Mouse (Mus musculus): ENCODE measurements around the gene Rps6kc1. TPM values are rescaled to one million over a fixed set of nuclear protein-coding genes. Genes with fewer than 3 reads are reported as not detected.

Rps6kc1 gene
- total RNA-seq, 2 experiments from 2014 or later, result 13.3 to 14.8 TPM

GRCm38 (mm10) chr1:190846956-190847355 is 64.6 kb downstream of the Rps6kc1 start:
- intact Hi-C loops (cut with DNase I; ENCODE audit: low total_unique reads), result no loop called here
- no peak for DNase-seq

- DNase-seq, result no peak
- intact Hi-C loops (cut with DNase I; ENCODE audit: low total_unique reads), result no loop called here
These were observed 65.4 kb downstream of the Rps6kc1 start for GRCm38 (mm10) chr1:190846074-190846730.

DNA sequence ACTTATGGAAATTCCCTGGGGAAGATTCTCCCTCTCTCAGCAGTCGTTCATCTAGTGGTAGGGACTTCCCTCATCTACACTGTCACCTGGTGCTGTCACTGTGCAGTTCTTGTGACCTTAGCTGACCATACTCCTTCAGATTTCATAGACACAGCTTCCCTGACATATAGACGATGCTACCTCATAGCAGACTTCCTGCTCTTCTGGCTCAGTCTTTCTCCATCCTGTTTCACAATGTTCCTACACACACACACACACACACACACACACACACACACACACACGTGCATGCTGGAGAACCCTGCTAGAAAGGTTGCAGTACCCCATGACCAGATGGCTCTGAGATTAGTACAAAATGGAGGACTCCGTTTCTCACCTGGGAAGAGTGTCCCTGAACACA is 66.2 kb downstream of the Rps6kc1 start:
- no peak for DNase-seq
- intact Hi-C loops (cut with DNase I; ENCODE audit: low total_unique reads), result no loop called here

GRCm38 (mm10) chr1:190844356-190844755 is 67.2 kb downstream of the Rps6kc1 start:
- intact Hi-C loops (cut with DNase I; ENCODE audit: low total_unique reads), result no loop called here
- no peak for DNase-seq

- DNase-seq, result no peak
- intact Hi-C loops (cut with DNase I; ENCODE audit: low total_unique reads), result loop anchor here (10.0 kb wide), 1 partner anchor 239 kb away; no protein-coding TSS in a partner anchor
These were observed 75.5 kb downstream of the Rps6kc1 start for GRCm38 (mm10) chr1:190836046-190836445.

DNA sequence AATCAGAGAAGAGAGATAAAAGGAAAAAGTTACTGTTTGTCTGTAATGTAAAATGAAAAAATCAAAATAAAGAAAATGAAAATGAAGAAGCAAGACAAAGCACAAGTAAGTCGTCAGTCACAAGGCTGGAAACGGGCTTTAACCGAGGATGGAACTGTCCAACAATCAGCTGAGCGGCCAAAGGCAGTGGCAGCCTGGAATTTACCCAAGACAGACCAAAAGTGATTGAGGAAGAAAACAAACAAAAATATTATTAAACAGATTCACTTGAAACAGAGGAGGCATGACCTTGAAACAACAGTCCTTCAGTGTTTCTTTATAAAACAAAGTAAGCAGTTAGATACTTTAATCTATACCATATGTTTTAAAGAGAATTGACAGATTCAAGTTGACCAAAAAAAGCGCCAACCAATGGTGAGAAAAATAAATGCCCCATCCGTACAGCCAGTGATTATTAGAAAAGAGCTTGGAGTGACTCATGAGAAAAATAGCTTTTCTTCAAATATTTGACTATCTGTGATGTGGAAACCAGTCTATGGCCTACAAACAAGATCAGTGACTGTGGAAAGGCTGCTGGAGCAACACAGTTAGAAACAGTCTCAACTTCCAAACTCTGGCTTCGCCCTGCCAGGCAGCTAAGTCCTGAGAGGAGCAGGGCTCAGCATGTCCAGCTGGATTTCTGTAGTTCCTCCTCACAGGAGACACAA is 77.2 kb downstream of the Rps6kc1 start:
- no peak for DNase-seq
- intact Hi-C loops (cut with DNase I; ENCODE audit: low total_unique reads), result loop anchor here (10.0 kb wide), 1 partner anchor 240 kb away; no protein-coding TSS in a partner anchor

- intact Hi-C loops (cut with DNase I; ENCODE audit: low total_unique reads), result loop anchor here (10.0 kb wide), 1 partner anchor 242 kb away; no protein-coding TSS in a partner anchor
- no peak for DNase-seq
These were observed 78.5 kb downstream of the Rps6kc1 start for GRCm38 (mm10) chr1:190832965-190833630.

- no peak for DNase-seq
- intact Hi-C loops (cut with DNase I; ENCODE audit: low total_unique reads), result loop anchor here (10.0 kb wide), 1 partner anchor 243 kb away; no protein-coding TSS in a partner anchor
These were observed 79.6 kb downstream of the Rps6kc1 start for GRCm38 (mm10) chr1:190831839-190832497.

DNA sequence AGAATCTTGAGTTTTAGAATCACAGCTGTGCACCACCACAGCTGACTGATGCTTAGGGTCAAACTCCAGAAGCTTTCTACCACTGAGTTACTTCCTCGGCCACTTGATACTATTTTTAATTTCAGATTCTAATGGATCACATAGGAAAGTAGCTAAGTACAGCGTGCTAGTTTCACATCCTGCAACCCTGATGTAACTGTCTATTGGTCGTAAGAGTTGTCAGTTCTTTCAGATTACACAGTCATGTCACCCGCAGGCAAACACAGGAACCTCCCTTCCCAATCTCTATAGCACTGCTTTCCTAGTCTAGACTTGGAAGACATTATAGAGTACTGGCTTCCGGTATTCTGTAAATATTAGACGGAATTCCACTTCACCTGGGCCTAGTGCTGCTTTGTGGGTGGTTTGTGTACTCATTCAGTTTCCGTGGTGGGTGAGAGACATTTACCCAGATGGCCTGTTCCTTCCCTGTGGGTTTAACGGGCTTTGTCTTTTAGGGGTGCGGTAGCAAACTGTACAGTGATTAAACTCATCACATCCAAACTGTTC is 85.0 kb downstream of the Rps6kc1 start:
- intact Hi-C loops (cut with DNase I; ENCODE audit: low total_unique reads), result no loop called here
- no peak for DNase-seq

GRCm38 (mm10) chr1:190823745-190824144 is 87.8 kb downstream of the Rps6kc1 start:
- intact Hi-C loops (cut with DNase I; ENCODE audit: low total_unique reads), result no loop called here
- DNase-seq, result no peak

DNA sequence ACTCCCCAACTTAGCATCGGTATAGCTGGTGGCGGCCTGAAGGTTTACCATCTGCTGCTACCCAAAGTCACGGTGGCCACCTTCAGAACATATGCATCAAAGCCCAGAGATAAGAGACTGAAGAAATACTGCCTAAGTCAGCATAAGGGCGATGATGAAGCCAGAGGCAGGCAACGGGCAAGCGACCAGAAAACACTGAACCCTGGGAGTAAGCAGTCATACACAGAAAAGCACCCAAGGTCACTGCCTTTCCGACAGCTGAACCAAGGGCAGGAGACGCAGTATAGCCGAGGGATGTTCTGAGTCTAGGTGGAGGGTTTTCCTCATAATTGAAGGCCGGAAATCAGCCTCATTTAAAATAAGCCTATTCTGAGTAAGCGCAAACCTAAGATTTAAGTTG is 95.4 kb downstream of the Rps6kc1 start:
- no peak for DNase-seq

GRCm38 (mm10) chr1:190810408-190810807 is 101.2 kb downstream of the Rps6kc1 start:
- intact Hi-C loops (cut with DNase I; ENCODE audit: low total_unique reads), result no loop called here
- DNase-seq, result no peak

More for the DNA sequence above, 95.4 kb downstream of the Rps6kc1 start:
- intact Hi-C loops (cut with DNase I; ENCODE audit: low total_unique reads), result no loop called here

- DNase-seq, result no peak
- intact Hi-C loops (cut with DNase I; ENCODE audit: low total_unique reads), result no loop called here
These were observed 102.8 kb downstream of the Rps6kc1 start for GRCm38 (mm10) chr1:190808766-190809221.

GRCm38 (mm10) chr1:190806817-190807216 is 104.8 kb downstream of the Rps6kc1 start:
- intact Hi-C loops (cut with DNase I; ENCODE audit: low total_unique reads), result no loop called here
- DNase-seq, result no peak

DNA sequence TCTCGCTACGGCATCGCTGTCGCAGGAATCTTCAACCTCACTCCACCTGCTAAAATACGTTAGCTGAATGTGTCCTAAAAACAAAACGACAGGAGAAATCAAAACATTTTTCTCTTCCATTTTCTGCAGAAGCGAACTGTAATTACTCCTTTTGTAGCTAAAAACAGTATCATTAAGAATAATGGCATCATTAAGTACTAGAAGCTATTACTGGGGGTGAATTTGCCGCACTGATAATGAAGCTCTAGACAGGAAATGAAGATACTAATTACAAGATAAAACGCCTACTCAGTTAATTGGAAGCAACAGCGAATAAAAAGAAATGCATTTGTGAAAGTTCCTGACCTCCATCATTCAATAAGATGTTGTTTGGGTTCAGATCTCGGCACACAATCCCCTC is 112.9 kb downstream of the Rps6kc1 start:
- intact Hi-C loops (cut with DNase I; ENCODE audit: low total_unique reads), result loop anchor here (5.0 kb wide), 1 partner anchor 751 kb away; no protein-coding TSS in a partner anchor

GRCm38 (mm10) chr1:190797483-190798058 is 114.0 kb downstream of the Rps6kc1 start:
- no peak for DNase-seq
- intact Hi-C loops (cut with DNase I; ENCODE audit: low total_unique reads), result loop anchor here (5.0 kb wide), 1 partner anchor 750 kb away; no protein-coding TSS in a partner anchor

More for the DNA sequence above, 112.9 kb downstream of the Rps6kc1 start:
- DNase-seq, result no peak

DNA sequence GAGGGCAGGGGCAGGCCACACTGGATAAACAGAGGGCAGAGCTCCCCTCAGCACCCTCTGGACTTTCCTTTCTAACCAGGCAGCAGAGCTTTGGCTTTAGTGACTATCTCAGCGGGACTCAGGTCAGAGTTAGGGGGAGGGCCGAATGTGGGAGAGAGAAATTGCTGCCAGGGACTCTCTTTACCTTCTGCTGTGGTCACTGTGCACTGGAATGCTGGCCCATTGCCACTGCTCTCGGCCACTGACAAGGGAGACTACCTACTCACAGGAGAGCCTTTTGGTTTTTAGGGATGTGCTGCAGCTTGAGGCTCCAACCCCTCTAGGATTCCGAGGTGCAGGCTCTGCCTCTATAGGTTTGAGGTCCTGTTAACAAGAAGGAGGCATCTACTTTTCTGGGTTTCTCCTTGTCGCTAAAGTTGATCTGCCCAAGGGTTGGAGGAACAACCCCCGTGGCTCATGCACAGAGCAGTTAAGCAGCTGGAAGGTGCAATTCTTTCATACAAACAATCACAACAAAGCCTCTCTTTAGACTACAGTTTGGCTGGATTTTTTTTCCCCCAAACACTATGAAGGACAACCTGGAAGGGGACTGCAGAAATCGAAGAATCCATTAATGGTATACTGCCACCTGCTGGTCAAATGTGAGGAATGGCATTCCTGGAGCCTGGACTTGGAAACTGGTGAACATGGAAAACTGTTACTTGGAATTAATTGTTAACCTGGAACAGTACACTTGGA is 114.7 kb downstream of the Rps6kc1 start:
- no peak for DNase-seq
- intact Hi-C loops (cut with DNase I; ENCODE audit: low total_unique reads), result loop anchor here (5.0 kb wide), 1 partner anchor 750 kb away; no protein-coding TSS in a partner anchor

GRCm38 (mm10) chr1:190791638-190792037 is 119.9 kb downstream of the Rps6kc1 start:
- intact Hi-C loops (cut with DNase I; ENCODE audit: low total_unique reads), result no loop called here
- DNase-seq, result no peak

Data from gastrocnemius, postnatal 14 days (tissue).